Mouse (Mus musculus): ENCODE data around the gene 4933428M09Rik.
"Not testable (repeated sequence)": the region's sequence is repeated elsewhere in the genome, so short reads cannot be mapped to it uniquely, and the experiment has no call there.

4933428M09Rik gene

DNA sequence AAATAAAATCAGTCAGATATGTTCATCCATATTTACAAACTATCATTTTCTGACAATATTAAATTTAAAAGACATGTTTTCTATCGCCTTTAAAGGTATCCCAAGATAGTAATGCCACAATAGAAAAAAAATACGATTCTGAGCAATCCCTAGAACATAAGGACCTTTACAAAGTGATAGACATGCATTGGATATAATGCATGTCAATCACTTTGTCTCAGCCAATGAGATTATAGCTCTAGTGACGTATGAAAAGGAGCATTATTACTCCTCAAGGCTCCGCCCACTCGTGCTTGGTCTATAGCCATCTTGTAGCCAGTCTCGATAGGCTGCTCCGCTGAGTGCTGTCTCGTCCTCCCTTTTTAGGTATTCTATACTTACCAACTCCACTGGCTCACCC, at the start of gene 4933428M09Rik:
4933428M09Rik (plus strand) TSS at position 301 of the 400 bp plus-strand sequence.
- DNase-seq (ENCODE audit: low spot score): no peak

DNA sequence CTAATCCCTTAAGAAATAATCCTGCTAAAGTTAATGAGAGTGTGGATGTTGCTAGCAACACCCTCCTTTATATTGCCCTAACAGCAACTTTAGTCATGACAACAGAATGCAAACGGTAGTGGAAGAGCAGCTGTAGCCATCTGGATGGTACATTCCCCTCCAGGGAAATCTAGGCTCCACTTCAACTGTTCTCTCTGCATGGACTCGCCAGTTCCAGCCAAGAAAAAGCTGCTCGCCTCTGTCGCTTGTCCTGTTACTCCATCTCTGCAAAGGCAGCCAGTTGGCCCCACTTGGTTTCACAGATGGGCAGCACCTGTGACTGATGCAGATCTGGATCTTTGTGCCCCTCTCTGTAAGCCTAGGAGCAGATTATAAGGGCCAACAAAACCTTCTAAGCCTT, 45.0 kb upstream of the 4933428M09Rik start:
- DNase-seq (ENCODE audit: low spot score): no peak

GRCm38 (mm10) chrX:139191506-139191905, 12.5 kb downstream of the 4933428M09Rik start:
- not testable (repeated sequence) for DNase-seq (ENCODE audit: low spot score)

- no peak for DNase-seq (ENCODE audit: low spot score)
These were observed 15.7 kb downstream of the 4933428M09Rik start for GRCm38 (mm10) chrX:139194572-139195279.

DNA sequence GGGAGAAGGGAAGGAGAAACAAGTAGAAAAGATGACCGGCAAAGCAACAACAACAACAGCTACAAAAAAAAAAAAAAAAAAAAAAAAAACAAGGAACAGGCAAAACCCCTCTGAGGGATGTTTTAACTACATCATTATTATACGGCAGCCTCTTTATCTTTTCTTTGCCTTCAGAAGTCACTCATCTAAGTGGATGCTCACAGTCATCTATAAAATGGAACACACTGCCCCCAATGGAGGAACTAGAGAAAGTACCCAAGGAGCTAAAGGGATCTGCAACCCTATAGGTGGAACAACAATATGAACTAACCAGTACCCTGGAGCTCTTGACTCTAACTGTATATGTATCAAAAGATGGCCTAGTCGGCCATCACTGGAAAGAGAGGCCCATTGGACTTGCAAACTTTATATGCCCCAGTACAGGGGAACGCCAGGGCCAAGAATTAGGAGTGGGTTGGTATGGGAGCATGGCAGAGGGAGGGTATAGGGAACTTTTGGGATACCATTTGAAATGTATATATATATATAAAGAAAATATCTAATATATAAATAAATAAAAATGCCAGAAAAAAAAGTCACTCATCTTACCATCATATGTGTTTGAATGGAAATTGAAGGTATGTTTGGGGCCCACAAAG, 30.3 kb downstream of the 4933428M09Rik start:
- not testable (repeated sequence) for DNase-seq (ENCODE audit: low spot score)

DNA sequence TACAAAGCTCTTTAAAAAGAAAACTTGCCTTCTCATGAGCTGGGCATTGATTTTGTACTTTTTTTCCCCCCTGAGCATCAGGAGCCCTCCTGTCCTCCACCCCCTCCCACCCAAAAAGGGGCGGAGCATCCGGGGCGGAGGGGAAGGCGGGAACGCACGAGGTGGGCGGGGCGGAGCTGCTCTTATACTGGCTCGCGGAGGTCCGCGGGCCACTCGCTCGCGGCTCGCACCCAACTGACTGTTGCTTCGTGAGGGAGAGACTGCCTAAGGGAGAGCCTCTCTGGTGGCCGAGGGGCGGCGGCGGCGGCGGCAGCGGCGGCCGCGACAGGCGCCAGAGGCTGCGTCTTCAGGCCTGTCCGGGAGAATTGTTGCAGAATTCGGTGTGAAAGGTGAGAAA, 30.8 kb downstream of the 4933428M09Rik start, which contains the start of gene Mum1l1:
Mum1l1 (plus strand) TSS at position 214 of the 397 bp plus-strand sequence.
- DNase-seq (ENCODE audit: low spot score): peak; percentile 36

GRCm38 (mm10) chrX:139214765-139215164, 35.7 kb downstream of the 4933428M09Rik start:
- no peak for DNase-seq (ENCODE audit: low spot score)

- no peak for DNase-seq (ENCODE audit: low spot score)
These were observed 37.4 kb downstream of the 4933428M09Rik start for GRCm38 (mm10) chrX:139216409-139216808.

GRCm38 (mm10) chrX:139216991-139217593, 38.1 kb downstream of the 4933428M09Rik start:
- peak; percentile 5 for DNase-seq (ENCODE audit: low spot score)

GRCm38 (mm10) chrX:139217776-139218175, 38.7 kb downstream of the 4933428M09Rik start:
- no peak for DNase-seq (ENCODE audit: low spot score)

DNA sequence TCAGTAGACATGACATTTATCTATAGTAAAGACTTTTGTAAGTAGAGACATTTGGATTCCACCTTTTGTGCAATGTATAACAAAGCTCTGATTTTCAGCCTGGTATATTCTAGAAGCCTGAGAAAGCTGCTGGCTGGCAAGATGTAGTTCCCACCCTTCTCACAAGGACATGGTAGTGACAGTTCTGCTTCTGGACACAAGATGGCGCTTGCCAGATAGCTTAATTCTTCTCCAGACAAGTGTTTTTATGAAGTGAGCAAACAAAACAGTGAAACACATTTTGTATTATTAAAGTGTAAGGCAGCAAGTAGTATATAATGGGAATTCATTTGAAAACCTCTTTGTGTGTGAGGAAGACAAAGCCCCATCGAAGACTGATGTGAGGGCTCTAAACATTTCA, 40.0 kb downstream of the 4933428M09Rik start:
- peak; percentile 40 for DNase-seq (ENCODE audit: low spot score)

DNA sequence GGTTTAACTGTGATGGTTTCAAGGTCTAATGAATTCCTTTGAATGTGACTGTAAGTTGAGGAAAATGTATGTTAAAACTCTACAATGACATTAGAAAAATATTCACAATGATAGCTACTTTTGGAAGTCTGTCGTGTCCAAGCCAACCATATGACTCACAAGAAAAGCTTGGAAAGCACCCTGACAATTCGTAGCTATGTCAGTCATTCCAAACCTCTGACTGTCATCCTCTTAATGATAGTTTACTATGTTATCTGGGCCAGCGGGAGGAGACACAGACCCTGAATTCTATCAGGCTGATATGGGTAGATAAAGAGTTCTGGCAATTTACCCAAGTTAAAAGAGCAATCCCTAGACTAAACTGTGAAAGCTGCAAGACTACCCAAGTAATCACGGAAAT, 41.8 kb downstream of the 4933428M09Rik start:
- DNase-seq (ENCODE audit: low spot score): no peak

DNA sequence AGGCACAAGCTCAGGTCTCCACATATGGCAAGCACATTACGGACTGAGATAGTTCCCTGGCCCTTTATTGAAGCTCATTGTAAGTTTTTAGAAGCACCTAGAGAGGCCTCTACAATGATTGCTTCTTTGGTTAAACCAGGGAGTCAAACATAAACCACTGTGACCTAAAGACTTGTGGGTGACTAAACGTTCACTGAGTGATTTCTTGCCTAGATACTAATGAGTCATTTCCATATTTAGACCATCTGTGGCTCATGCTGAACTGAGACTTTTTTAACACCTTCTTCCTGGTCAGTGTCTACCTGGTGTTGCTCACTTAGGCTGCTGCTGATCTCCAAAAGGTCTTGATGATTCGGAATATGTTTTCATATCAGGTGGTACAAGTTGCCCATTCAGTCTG, 42.9 kb downstream of the 4933428M09Rik start:
- no peak for DNase-seq (ENCODE audit: low spot score)

Data from c-Kit-positive CD71-positive TER-119-positive erythroid progenitor cells, embryonic 14.5 days (primary cell).